Mouse (Mus musculus): ENCODE results near the gene Hist1h4h. TPM values are rescaled to one million over a fixed set of nuclear protein-coding genes. Genes with fewer than 3 reads are reported as not detected.

Gene Hist1h4h
- 1,000 to 10,000 TPM; 1,227 to 1,327 TPM for total RNA-seq (2021)

GRCm38 (mm10) chr13:23530901-23531875, at the start of gene Hist1h4h:
Gene Hist1h4h, plus strand, starts transcription at chr13:23531050.
- peak; percentile 97 for DNase-seq

- no peak for DNase-seq
Observed at GRCm38 (mm10) chr13:23483153-23483552, 47.7 kb upstream of the Hist1h4h start.

DNA sequence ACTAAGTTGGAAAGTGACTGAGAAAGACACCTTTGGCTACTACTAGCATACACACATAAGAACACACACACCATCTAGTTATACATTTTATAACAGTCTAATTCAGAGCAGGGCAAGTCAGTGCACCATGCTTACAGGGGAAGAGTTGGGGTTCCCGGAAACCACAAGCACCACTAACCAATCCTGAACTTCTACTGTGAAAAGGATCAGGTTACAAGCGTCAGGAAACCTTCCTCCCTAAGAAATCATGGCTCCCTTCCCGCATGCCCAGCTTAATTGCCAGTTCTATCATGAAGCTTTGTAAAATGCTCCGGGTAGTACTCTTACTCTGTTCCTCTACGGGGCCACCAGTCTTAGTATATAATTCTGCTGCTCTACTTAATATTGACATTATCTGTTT, 45.6 kb upstream of the Hist1h4h start:
- no peak for DNase-seq

GRCm38 (mm10) chr13:23488400-23489322, 42.2 kb upstream of the Hist1h4h start, which contains the start of gene Btn2a2:
Gene Btn2a2, minus strand, starts transcription at chr13:23488857.
- peak; percentile 63 for DNase-seq

GRCm38 (mm10) chr13:23490863-23491262, 40.0 kb upstream of the Hist1h4h start:
- DNase-seq: no peak

- DNase-seq: no peak
Observed at GRCm38 (mm10) chr13:23491263-23491662, 39.6 kb upstream of the Hist1h4h start.

- DNase-seq: no peak
Observed at GRCm38 (mm10) chr13:23491990-23492389, 38.9 kb upstream of the Hist1h4h start.

GRCm38 (mm10) chr13:23495526-23495925, 35.3 kb upstream of the Hist1h4h start:
- no peak for DNase-seq

- DNase-seq: peak; percentile 25
Observed at GRCm38 (mm10) chr13:23497656-23498321, 33.1 kb upstream of the Hist1h4h start.

DNA sequence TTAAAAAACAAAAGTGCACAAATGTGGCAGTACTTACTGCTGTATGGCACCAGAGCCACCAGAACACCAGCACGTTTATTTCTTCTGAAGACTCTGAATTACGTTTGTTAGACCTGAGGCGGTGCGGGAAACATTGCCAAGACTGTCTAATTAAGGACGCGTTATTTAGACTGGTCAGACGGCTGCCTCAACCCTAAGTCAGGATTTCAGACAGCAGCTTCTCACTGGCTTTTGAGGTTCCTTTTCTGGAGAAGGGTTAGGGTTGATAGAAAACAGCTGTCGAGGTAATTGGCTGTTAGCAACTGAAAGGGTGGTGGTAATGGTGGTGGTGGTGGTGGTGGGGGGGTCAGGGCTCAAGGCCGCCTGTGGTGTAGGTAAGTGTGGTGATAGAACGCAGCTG, 32.2 kb upstream of the Hist1h4h start:
- DNase-seq: no peak

DNA sequence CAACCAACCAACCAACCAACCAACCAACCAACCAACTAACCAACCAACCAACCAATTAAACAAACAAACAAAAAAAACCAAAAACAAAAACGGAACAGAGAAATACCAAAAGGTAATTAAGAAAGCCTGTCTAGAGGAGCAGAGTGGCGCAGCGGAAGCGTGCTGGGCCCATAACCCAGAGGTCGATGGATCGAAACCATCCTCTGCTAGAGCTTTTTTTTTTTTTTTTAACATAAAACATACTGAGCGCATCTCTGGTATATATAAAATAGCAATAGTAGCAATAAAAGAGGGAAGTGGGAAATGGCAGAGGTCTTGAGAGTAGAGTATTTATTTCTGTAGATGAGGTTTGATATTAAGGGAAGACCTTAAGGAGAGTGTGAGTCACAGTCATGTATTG, 30.9 kb upstream of the Hist1h4h start:
- DNase-seq: no peak

GRCm38 (mm10) chr13:23500424-23501200, 30.2 kb upstream of the Hist1h4h start:
- peak; percentile 52 for DNase-seq

GRCm38 (mm10) chr13:23501511-23501910, 29.3 kb upstream of the Hist1h4h start:
- no peak for DNase-seq

GRCm38 (mm10) chr13:23502031-23502567, 28.8 kb upstream of the Hist1h4h start:
- no peak for DNase-seq

- DNase-seq: no peak
Observed at GRCm38 (mm10) chr13:23502916-23503315, 27.9 kb upstream of the Hist1h4h start.

DNA sequence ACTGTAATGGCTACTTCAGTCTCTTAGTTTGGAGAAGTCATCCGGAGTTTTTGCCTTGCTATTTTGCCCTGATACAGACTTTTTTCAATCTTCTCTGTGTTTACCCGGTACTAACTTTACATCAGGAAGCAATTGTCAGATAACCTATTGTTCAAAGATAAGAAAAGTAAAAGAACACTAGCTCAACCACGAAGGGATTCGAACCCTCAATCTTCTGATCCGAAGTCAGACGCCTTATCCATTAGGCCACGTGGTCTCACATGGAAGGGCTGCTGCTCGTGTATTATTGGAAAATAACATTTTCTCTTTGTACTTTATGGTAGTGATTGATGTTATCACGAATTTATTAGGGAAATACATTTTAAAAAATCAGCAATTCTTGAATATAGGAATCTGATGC, 27.1 kb upstream of the Hist1h4h start:
- DNase-seq: peak; percentile 60

- no peak for DNase-seq
Observed at GRCm38 (mm10) chr13:23505662-23506345, 25.0 kb upstream of the Hist1h4h start.

GRCm38 (mm10) chr13:23506351-23506750, 24.5 kb upstream of the Hist1h4h start:
- DNase-seq: peak; percentile 47

GRCm38 (mm10) chr13:23506819-23507515, 23.9 kb upstream of the Hist1h4h start:
- DNase-seq: no peak

GRCm38 (mm10) chr13:23510127-23510526, 20.7 kb upstream of the Hist1h4h start:
- no peak for DNase-seq
